Mouse (Mus musculus) kidney, adult 18-20 months (tissue): ENCODE measurements at regions not wholly inside any gene's neighbourhood (a gene's known extent, or its start where the extent isn't known, plus 50 kb on each side); places are given as distances from the start of the nearest gene placed in this dataset.
"Not testable (repeated sequence)": the region's sequence is repeated elsewhere in the genome, so short reads cannot be mapped to it uniquely, and the experiment has no call there.

ENCODE experiments used
- DNase-seq: peaks from one replicate; pipeline ENCODE4 v3.0.0; 2021

GRCm38 (mm10) chr10:96188168-96188567 lies 51.8 kb downstream of the Gm5426 start:
- peak; percentile 22 for DNase-seq

- DNase-seq, result no peak
Observed at GRCm38 (mm10) chr10:96190168-96190987, 54.0 kb downstream of the Gm5426 start.

GRCm38 (mm10) chr10:96200932-96201641 lies 64.7 kb downstream of the Gm5426 start:
- no peak for DNase-seq

- no peak for DNase-seq
Observed at GRCm38 (mm10) chr10:96201891-96202290, 65.5 kb downstream of the Gm5426 start.

GRCm38 (mm10) chr10:96202871-96203270 lies 66.5 kb downstream of the Gm5426 start:
- DNase-seq, result no peak

GRCm38 (mm10) chr10:96204198-96204597 lies 67.8 kb downstream of the Gm5426 start:
- DNase-seq, result no peak

- peak; percentile 34 for DNase-seq
Observed at GRCm38 (mm10) chr10:96209171-96209570, 72.8 kb downstream of the Gm5426 start.

GRCm38 (mm10) chr10:96211189-96211588 lies 74.8 kb downstream of the Gm5426 start:
- DNase-seq, result no peak

GRCm38 (mm10) chr10:96213876-96214275 lies 77.5 kb downstream of the Gm5426 start:
- peak; percentile 92 for DNase-seq

GRCm38 (mm10) chr10:96214285-96214684 lies 77.9 kb downstream of the Gm5426 start:
- no peak for DNase-seq

- DNase-seq, result no peak
Observed at GRCm38 (mm10) chr10:96214946-96215345, 78.5 kb downstream of the Gm5426 start.

- no peak for DNase-seq
Observed at GRCm38 (mm10) chr10:96220731-96221130, 84.3 kb downstream of the Gm5426 start.

GRCm38 (mm10) chr10:96230391-96230790 lies 94.0 kb downstream of the Gm5426 start:
- DNase-seq, result peak; percentile 50

- DNase-seq, result no peak
Observed at GRCm38 (mm10) chr10:96231309-96231708, 94.9 kb downstream of the Gm5426 start.

GRCm38 (mm10) chr10:96232889-96233288 lies 96.5 kb downstream of the Gm5426 start:
- no peak for DNase-seq

- peak; percentile 17 for DNase-seq
Observed at GRCm38 (mm10) chr10:96234564-96235412, 98.4 kb downstream of the Gm5426 start.

- not testable (repeated sequence) for DNase-seq
Observed at GRCm38 (mm10) chr10:96236031-96236430, 99.6 kb downstream of the Gm5426 start.

- DNase-seq, result no peak
Observed at GRCm38 (mm10) chr10:96236777-96237373, 100.5 kb downstream of the Gm5426 start.

- no peak for DNase-seq
Observed at GRCm38 (mm10) chr10:96237572-96238130, 101.2 kb downstream of the Gm5426 start.

GRCm38 (mm10) chr10:96238251-96238650 lies 101.8 kb downstream of the Gm5426 start:
- DNase-seq, result no peak

- no peak for DNase-seq
Observed at GRCm38 (mm10) chr10:96238850-96239249, 102.4 kb downstream of the Gm5426 start.

- DNase-seq, result no peak
Observed at GRCm38 (mm10) chr10:96240591-96240990, 104.2 kb downstream of the Gm5426 start.
